Mouse (Mus musculus) monocyte, adult 2 months (primary cell): ENCODE measurements around the gene Gk5.
"Not testable (repeated sequence)": the region's sequence is repeated elsewhere in the genome, so short reads cannot be mapped to it uniquely, and the experiment has no call there.

Experiments
- DNase-seq, 2 experiments: peaks; one replicate each; pipeline ENCODE4 v3.0.0; 2022; ENCODE audit warnings: low spot score in 2 of 2, low read depth in 1 of 2

Gk5 gene

DNA sequence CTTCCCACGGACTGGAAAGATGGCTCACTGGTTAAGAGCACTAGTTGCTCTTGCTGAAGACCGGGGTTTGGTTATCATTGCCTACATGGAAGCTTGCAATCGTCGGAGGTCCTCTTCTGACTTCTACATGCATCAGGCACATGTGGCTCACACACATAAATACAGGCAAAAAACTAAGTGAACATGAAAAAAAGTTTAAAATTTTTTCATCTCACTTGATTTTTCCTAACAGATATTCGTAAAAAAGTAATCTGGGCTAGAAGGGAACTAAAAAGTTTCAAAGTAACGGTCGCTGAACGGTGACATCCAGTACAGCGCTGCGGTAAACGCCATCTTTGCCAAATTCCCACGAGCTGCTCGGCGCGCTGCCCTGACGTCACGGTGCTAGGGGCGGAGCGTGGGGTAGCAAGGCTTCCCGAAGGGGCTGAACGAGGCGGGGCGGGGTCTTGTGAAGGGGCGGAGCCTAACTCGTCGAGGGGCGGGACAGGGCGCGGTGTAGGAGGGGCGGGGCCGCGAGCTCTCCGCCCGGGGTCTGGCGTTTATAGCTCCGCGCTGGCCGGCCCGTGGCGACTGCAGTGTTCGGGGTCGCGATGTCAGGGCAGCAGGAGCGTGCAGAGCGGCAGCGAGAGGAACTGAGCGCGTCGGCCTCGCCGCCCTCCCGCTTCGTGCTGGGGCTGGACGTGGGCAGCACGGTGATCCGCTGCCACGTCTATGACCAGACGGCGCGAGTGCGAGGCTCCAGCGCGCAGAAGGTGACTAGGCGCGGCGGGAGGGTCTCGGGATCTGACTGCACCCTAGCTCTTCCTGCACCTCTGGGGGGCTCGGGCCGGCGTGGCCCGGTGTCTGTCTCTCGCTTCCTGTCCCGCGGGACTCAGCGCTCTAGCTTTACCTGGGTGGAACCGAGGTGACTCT lies at the start of gene Gk5:
TSS of gene Gk5 (plus strand) at position 502 of the 912 bp plus-strand sequence.
- DNase-seq, result peak; percentile 90 to 97

DNA sequence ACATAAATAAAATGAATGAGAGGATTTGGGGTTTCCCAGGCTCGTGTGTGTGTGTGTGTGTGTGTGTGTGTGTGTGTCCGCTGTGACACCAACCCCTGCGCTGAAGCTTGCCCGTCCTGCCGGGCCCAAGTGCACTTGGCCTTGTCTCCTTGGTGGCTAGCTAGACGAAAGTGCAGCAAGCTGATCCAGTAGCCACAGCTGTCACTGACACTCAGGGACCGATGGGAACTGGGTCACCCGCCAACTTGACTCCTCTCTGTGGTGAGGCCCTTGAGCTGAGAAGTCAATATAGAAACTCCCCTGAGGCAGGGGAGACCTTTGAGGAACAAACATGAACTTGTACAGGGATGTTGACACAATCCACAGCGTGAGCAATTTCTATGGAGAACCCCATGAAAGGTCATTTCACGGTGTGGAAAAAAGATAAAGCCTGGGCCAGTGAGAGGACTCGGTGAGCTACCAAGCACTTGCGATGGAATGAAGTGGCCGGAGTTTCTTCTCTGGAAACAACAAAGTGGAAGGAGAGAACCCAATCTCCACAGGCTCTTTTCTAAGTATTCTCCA lies 40.3 kb upstream of the Gk5 start:
- DNase-seq, result no peak

DNA sequence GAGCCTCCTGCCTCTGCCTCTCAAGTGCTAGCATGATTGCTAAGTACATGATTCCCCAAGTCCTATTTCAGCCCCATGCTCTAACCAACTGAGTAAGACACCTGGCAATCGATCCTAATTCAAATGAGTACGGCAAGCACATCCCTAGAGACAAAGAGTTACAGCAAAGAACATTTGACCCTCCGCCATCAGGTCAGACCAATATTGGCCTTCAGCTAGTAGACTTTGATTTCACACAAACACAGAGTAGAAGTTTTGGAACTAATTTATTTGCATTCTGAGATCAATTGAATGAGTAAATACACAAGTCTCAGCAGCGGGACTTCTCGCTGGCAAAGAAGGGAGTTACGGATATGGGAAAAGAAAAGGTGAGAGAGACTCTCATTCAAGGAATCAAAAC lies 33.9 kb upstream of the Gk5 start:
- no peak for DNase-seq

DNA sequence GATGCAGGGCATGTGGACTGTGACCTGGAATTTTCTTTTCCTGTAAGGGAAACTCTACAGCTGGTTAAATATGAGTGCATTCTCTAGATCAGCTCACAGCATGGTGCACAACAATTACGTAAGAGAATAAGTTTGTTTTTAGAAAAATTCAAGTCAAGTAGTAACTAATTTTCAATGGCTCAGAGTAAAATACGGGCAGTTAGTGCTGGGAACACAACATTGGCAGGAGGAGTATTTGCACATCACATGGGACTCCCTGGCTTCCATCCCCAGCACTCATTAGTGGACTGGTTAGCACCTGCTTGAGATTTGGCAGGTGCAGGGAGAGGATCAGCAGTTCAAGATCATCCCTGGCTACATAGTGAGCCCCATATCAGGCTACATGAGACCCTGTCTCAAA lies 31.5 kb upstream of the Gk5 start:
- no peak for DNase-seq

DNA sequence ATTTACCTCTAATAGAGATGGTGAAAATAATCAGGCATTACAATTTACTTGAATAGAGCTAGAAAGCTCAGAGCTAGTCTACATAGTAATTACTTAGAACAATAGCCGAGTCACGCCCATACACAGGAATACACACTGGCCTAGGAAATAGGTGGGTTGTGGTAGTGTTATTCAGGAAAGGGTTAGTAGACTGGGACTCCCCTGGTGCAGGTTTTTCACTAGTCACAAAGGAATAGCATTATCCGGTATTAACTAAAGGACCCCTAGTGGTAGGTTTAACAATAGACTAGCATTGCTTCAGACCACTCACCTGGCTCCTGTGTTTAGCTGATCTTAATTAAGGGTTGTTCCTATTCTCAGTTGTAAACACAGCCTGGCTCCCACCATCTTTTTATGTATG lies 30.7 kb upstream of the Gk5 start:
- not testable (repeated sequence) for DNase-seq

DNA sequence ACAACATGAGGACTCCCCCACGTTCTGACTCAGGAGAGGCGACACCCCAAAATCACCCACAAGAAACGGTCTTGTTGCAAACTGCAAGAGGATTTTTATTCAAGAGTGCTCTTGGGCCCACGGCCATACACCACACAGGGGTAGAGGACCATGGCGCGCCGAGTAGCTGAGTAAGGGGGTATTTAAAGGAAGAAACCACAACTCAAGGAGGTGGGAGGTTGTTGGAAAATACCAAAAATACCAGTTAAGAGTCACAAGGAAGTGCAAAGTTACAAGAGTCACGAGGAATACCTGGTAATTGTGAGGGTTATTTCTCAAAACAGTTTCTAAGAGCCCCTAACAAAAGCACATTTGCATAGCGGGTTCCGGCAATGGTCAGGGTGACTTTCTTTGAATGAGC lies 26.5 kb upstream of the Gk5 start:
- DNase-seq, result not testable (repeated sequence)

DNA sequence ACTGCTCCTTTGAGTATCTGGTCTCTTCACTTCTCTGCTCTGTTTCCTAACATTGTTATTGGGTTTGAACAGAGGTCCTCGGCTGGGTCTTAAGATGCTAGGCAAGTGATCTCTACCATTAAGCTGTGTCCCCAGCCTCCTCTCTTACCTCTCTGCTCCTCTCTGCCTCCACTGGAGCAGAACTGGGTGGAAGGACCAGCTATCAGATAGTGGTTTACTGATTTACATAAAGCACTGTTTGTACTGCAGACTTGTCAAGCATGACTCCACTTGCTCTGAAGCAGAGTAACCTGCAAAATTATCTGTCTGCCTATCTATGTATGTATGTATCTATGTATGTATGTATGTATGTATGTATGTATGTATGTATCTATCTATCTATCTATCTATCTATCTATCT lies 25.9 kb upstream of the Gk5 start:
- DNase-seq, result no peak

DNA sequence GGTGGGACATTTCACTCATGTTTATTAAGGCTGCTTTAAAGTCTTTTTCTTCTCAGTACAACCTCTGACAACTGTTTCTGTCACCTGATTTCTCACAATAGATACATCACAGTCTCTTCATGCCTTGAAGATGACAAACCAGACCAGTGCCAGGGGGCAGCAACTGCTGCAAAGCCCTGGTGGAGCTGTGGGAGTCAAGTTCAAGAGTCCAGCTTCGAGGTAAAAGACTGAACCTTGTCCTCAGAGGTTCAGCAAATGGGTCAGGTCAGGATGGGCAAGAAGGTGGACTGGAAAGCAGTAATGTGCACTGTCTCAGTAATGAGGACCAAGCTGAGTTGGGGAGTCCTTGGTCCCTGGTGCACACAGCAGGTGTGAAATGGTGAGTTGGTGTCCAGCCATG lies 24.8 kb upstream of the Gk5 start:
- DNase-seq, result no peak

DNA sequence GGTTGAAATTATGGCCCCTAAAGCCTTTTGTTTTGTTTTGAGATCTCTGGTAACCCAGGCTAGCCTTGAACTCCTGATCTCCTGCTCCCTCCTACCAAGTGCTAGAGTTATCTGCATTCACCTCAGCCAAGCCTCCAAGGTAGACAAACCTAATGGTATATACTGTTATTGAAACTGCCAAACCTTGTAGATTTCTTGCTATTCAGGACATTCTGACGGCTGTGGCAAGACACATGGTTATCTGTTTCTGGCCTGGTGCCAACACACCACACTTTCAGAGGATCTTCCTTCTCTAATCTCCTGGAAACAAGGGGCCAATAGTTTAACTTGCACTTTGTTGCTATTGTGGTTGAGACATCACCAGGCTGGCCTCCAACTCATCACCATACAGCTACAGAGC lies 24.0 kb upstream of the Gk5 start:
- no peak for DNase-seq

DNA sequence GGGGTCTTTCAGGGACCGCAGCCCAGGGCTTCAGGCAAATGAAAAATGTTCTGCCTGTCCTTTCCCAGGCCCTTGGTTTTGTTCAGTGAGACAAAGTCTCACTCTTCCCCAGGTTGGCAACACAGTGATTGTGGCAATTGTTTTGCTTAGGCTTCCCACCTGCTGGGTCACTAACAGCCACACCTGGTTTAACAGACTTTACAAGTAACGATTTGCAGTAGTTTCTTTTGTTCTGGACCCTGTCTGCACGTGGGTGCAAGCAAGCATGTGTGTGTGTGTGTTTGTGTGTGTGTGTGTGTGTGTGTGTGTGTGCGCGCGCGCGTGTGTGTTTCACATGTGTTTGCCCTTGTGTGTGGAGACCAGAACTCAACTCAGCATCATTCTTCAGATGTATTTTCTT lies 16.3 kb upstream of the Gk5 start:
- DNase-seq, result no peak

DNA sequence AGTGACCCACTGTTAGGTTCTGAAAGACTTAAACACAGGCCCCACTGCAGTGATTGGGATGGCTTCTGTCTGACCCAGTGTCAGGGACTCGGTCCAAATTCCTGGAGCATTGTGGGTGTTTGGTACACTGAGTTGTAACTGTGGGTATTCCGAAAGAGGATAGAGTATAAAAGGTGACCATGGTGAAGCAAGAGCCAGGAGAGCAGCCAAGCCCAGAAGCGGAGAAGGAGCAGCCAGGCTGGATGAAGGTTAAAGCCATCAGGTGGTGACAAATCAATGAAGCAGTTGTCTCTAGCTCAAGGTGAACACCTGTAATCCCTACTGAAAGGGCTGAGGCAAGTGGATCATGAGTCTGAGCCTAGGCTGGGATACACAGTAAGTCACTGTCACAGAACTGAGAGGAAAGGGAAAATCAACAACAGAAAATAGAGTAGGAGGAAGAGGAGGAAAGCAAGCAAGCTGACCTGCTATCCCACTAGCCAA lies 6.2 kb upstream of the Gk5 start:
- no peak for DNase-seq

DNA sequence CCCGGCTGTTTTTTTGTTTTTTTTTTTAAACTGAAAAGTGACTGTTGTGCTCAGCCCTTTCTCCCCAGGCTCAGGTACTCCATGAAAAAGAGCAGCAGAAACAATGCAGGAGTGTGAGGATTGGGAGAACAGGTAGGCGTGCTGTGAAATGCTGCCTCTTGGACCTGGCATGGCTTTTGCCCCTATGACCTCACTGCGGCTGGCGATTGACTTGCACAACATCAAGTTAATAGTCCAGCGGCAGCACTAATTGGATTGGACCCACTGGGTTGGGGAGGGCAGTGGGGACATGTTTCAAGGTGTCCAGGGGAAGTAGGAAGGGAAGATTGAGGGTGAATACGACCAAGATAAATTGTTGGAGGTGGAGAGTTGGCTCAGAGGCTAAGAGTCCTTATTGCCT lies 2.4 kb upstream of the Gk5 start:
- no peak for DNase-seq

DNA sequence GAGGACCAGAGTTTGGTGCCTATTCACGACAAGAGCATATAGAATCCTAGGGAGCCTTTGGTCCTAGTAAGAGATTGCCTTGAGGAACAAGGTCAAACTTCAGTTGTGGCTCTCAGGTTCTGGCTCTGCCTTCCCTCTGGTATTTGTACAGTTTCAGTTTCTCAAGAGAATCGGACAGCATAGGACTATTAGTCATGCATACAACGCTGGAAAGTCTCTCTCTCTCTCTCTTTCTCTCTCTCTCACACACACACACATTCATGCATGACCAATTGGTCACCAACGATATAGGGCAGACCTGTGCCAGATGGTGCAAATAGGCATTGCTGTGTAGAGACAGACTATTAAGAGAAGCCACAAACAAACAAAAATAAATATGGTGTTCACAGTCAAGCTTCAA lies 946 bp upstream of the Gk5 start:
- DNase-seq, result no peak

DNA sequence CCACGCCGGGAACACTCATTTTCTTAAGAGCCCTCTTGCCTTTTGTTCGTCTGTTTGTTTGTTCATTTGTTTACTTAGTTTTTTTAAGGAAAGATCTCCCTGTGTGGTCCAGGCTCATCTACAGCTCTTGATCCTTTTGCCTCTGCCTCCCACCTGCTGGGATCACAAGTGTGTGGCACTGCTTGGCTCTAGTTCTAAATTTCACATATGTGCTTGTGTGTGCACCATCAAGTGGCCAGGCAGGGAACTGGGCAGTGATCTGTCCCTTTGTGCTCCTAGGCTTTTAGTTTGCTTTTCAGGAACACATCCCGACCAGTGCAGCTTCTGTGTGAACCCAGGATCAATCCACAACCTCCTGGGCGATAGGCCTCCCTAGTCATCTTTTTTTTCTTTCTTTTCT lies 8.8 kb downstream of the Gk5 start:
- no peak for DNase-seq

DNA sequence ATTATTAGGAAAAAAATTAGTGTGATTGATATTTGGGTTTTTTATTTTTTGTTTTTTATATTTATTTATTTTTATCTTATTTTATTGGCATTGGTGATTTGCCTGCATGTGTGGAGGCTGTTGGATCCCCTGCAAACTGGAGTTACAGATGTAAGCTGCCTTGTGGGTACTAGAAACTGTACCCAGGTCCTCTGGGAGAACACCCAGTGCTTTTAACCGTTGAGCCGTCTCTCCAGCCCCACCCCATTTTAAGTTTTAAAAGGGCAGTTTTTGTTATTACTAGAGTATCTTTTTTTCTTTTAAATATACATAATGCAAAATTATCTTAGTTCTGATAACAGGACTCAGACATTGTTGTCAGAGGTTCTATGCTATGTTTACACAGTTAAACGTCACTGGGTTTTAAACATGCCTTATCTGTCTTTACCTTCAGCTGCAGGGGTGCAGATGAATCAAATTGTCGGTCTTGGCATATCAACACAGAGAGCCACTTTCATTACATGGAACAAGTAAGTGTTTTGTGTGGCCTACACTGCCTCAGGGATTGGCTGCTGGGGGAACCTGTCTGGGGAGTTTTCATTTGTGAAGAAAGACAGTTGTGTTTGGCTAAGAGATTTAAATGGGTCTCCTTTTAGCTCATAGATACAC lies 13.9 kb downstream of the Gk5 start:
- DNase-seq, result no peak

DNA sequence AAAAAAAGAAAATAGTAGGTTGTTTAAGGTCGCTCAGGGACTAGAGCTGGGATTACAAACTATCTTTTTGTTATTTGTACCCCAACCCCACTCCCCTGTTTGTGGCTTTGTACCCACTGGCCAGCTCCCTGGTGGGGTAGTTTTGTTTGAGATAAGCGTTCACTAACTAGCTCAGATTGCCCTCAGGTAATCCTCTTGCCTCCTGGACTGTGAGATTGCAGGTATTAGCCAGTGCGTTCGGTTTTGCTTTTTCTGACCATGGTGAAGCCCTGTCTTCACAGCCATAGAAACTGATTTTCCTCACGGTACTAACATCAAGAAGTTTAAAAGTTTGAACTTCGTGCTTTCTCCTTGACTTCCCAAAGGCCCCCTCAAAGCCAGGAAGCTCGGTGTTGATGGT lies 15.3 kb downstream of the Gk5 start:
- no peak for DNase-seq

DNA sequence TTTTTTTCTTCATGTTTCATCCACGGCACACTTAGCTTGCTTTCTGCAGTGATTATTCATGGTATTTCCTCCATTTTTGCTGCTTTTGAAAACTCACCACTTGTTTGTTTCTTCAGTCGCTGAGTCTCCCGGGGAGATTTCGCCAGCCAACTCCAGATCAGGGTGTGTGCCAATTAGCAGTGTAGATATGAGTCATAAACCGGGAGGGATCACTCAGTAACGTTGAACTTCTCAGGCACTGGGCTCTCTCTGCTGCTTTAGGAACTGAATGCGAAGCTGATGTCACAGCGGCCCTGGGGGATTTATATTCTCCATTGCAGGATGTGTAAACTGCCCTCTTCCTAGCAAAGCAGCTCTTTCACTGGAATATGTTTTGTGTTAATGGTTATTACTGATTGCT lies 15.8 kb downstream of the Gk5 start:
- DNase-seq, result no peak

DNA sequence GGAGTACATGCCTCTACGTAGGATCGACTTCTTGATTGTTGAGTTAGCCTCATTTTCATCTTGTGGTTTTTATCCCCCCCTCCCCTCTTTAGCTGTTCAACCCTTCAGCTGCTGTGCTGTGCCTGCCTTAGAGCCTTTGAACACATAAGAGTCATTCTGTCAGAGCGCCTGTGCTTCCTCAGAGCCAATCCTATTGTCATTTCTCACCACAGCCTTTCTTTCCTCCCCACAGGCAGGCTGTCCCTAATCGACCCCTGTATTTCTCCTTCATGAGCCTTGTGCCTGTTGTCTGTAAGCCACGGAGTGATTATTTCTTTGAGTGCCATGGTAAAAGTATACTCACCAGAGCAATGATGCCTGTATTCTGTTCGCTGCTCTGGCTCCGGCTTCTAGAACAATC lies 16.3 kb downstream of the Gk5 start:
- DNase-seq, result no peak

DNA sequence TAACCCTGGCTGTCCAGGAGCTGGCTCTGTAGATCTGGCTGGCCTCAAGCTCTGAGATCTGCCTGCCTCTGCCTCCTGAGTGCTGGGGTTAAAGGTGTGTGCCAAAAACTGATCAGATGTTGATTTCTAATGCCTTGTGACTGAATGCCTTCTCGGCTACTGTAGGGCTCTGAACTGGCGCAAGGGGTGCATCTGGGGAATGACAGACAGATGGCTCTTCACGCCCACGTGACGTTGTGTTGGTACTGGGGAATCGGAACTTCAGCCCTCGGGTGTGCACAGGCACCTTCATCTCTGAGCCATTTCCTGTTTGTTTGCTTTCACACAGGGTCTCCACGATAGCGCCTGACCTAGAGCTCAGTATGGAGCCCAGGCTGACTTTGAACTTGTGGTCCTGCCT lies 19.8 kb downstream of the Gk5 start:
- no peak for DNase-seq

DNA sequence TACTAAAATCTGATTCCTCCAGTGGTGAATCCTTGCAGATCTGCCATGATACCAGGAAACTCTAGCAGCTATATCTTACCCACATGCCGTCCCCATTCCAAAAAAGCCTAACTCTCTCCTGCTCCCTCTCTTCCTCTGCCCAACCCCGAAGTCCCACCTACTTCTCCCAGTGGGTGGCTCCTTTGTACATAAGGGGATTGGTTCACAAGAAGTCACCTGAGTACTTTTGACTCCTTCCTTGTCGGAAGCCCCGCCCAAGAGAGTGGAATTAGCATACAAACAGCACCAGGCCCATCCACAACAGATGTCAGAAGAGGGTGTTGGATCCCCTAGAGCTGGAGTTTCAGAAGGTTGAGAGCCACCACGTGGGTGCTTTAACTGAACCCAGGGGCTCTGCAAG lies 20.7 kb downstream of the Gk5 start:
- DNase-seq, result no peak

DNA sequence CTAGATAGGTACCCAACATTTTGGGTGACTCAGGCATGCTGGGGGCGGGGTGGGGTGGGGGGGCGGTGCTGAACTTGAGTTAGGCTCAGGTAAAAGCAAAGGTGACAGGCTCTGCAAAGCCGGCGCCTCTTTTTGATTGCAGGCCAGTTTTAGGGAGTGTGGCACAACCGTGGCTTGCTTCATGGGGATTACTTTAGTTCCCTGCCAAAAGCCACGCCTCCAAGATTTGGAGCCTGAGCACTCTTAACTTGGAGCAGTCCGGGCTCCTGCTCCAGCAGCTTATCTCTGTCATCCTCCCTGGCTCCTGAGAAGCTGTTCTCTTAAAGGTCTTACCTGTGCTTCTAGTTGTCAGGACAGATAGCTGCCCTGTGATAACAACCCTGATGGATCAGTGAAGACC lies 21.8 kb downstream of the Gk5 start:
- no peak for DNase-seq

DNA sequence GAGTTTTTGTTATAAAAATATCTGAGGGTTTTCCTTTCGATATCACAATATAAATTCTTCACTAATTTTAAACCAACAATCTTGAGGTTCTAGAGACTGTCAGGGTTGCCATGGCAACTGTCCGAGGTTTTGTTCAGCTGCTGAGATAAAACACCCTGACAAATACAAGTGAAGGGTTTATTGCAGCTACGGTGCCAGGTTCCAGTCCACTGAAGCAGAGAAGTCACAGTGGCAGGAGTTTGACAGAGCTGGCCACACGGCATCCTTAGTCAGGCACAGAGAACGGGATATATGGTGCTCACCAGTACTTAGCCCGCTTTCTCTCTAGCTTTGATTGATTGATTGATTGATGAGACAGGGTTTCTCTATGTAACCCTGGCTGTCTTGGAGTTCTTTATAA lies 23.3 kb downstream of the Gk5 start:
- DNase-seq, result no peak
